Mouse (Mus musculus): ENCODE data around the gene Mag.

GRCm38 (mm10) chr7:30908992-30909431 lies 5.7 kb downstream of the Mag start:
- no peak for TF ChIP-seq CTCF (IDR thresholded peaks at IDR 0.05; ENCODE audit: low read depth)
- TF ChIP-seq EP300 (IDR thresholded peaks at IDR 0.05; ENCODE audit: low read depth): no peak
